Mouse (Mus musculus): ENCODE measurements around the gene Pde4b. TPM values are rescaled to one million over a fixed set of nuclear protein-coding genes. Genes with fewer than 3 reads are reported as not detected.

The Pde4b gene
- total and polyA plus RNA-seq, 2 experiments: 8.0 to 10.7 TPM

DNA sequence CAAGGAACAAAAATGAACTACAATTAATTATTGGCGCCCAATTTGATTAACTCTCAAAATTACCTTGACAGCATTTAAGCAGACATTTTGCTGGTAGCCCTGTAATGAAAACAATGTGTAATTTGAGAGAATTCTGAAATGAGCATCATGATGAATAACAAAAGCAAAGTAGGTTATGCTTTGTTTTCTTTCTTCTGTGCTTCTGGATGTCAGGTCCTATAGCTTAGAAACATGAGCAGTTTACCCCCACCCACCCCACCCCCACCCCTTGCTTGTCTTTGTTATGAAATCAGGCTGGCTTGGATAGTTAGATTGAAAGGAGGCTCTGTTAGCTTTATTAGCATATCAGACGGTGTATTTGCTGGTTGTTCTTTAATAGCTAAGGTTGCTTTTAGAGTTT lies 147.8 kb downstream of the Pde4b start:
- H3K36me3 ChIP-seq (ENCODE audit: control insufficient read depth, insufficient read depth, low read length): no peaks in the 10 kb centered on the region
- no peaks in the 10 kb centered on the region for H3K27me3 ChIP-seq (ENCODE audit: control insufficient read depth, insufficient read depth, low read length)
- H3K9ac ChIP-seq (ENCODE audit: low read depth, low read length): no peak overlapping the region
- no peaks in the 10 kb centered on the region for H3K79me2 ChIP-seq (ENCODE audit: control insufficient read depth, insufficient read depth, low read length)
- TF ChIP-seq CTCF (IDR thresholded peaks at IDR 0.05; ENCODE audit: low read depth, low read length) (no peak), POLR2A (IDR thresholded peaks at IDR 0.05; ENCODE audit: extremely low read depth, insufficient read depth, low read length) (no peak)
- 65% methylated on average over 2 of the region's 2 CpGs for WGBS
- no peak overlapping the region for H3K27ac ChIP-seq (replicated peaks; ENCODE audit: insufficient read depth, low read depth, low read length)
- H3K4me3 ChIP-seq (ENCODE audit: insufficient read depth, low read depth, low read length): no peak overlapping the region
- no peak for DNase-seq (ENCODE audit: extremely low read depth, low read depth, low spot score)
- no peaks in the 10 kb centered on the region for H3K4me1 ChIP-seq (ENCODE audit: control insufficient read depth, insufficient read depth, low read length)

DNA sequence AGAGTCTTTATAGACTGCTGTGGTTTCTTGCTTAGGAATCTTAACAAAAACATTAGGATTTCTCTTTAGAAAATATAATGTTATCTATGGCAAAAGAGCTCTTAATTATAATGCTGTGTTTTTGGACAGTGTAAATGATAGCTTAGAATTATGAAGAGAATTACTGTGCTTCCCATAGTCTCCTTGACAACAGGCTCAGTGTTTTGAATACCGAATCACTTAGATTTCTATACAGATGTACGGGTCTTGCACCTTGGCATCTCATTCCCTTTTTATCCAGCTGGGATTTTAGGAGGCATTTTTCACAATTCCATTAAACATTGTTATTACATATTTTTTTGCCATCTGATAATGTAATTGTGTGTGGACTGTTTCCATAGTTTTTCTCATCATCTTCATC lies 151.8 kb downstream of the Pde4b start:
- no peak for TF ChIP-seq CTCF (IDR thresholded peaks at IDR 0.05; ENCODE audit: low read depth, low read length)
- TF ChIP-seq POLR2A (IDR thresholded peaks at IDR 0.05; ENCODE audit: extremely low read depth, insufficient read depth, low read length): no peak
- H3K4me3 ChIP-seq (ENCODE audit: insufficient read depth, low read depth, low read length): no peak overlapping the region
- no peak for DNase-seq (ENCODE audit: extremely low read depth, low read depth, low spot score)
- 94% methylated on average over 2 of the region's 2 CpGs for WGBS
- H3K27me3 ChIP-seq (ENCODE audit: control insufficient read depth, insufficient read depth, low read length): no peaks in the 10 kb centered on the region
- H3K79me2 ChIP-seq (ENCODE audit: control insufficient read depth, insufficient read depth, low read length): no peaks in the 10 kb centered on the region
- no peaks in the 10 kb centered on the region for H3K36me3 ChIP-seq (ENCODE audit: control insufficient read depth, insufficient read depth, low read length)
- no peaks in the 10 kb centered on the region for H3K4me1 ChIP-seq (ENCODE audit: control insufficient read depth, insufficient read depth, low read length)
- H3K27ac ChIP-seq (replicated peaks; ENCODE audit: insufficient read depth, low read depth, low read length): no peak overlapping the region
- H3K9ac ChIP-seq (ENCODE audit: low read depth, low read length): no peak overlapping the region

DNA sequence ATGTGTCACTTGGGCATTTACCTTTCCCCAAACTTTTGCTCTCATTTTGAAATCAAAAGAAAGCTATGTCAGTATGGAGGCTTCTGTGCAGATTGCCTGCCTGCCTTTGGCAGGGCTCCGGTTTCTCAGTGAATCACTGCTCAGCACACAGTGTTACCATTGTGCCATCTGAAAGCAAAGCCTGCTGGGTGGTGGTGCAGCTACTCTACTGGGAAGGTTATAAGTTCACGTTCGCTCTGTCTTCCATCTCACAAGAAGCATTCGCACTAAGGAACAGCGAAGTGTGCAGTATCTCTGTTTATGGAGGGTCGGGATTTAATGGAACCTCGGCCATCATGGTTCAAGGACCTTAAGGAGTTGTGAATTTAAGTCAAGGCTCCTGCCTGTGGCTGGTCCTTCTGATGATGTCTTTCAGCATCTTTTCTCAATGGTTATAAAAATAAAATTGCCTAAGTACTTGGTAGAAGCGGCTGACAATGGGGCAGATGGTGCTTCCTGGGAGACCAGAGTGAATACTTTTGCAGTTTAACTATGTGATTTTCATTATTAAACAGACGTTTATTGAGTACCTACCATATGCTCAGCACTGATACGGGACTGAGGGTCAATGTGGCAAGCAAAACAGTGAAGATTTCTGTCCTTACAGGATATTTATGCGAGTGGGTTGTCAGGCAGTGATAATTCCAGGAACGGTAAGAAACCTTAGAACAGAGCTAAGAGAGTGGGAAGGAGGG lies 152.5 kb downstream of the Pde4b start:
- Histone ChIP-seq H3K79me2 (ENCODE audit: control insufficient read depth, insufficient read depth, low read length) (no peaks in the 10 kb centered on the region), H3K9ac (ENCODE audit: low read depth, low read length) (no peak overlapping the region), H3K4me3 (ENCODE audit: insufficient read depth, low read depth, low read length) (no peak overlapping the region), H3K36me3 (ENCODE audit: control insufficient read depth, insufficient read depth, low read length) (no peaks in the 10 kb centered on the region), H3K4me1 (ENCODE audit: control insufficient read depth, insufficient read depth, low read length) (no peaks in the 10 kb centered on the region), H3K27me3 (ENCODE audit: control insufficient read depth, insufficient read depth, low read length) (no peaks in the 10 kb centered on the region), H3K27ac (replicated peaks; ENCODE audit: insufficient read depth, low read depth, low read length) (no peak overlapping the region)
- 85% methylated on average over 12 of the region's 12 CpGs for WGBS
- TF ChIP-seq POLR2A (IDR thresholded peaks at IDR 0.05; ENCODE audit: extremely low read depth, insufficient read depth, low read length) (no peak), CTCF (IDR thresholded peaks at IDR 0.05; ENCODE audit: low read depth, low read length) (no peak)
- DNase-seq (ENCODE audit: extremely low read depth, low read depth, low spot score): no peak

DNA sequence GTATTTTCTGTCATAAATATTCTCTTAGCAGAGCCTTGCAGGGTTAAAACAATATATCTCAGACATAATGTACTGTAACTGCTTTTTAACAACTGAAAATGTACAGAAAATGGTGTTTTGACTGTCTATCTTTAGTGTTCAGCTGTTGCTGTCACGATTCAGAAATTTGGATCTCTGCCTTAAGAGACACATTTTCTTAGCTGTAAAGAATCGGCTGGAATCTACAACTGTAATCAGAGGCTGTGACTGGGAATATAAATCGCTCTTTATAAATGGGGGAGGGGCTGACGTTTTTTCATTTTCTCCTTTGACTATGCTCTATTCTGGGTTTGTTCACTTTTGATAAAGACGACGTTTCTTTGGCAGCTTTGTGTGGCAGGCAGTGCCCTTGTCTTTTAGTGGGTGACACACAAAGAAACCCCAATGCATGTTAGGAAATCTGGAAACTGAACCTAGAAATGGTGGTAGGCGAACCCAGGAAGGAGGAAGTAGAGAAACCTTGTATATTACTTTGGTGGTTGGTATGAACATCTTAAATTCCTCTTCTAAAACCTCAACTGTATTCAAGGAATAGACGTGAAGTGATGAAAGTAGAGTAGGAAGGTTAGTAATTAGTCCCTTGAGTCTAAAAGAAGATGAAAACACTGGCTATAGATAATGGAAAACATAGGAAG lies 153.5 kb downstream of the Pde4b start:
- DNase-seq (ENCODE audit: extremely low read depth, low read depth, low spot score): no peak
- Histone ChIP-seq H3K27me3 (ENCODE audit: control insufficient read depth, insufficient read depth, low read length) (no peaks in the 10 kb centered on the region), H3K9ac (ENCODE audit: low read depth, low read length) (no peak overlapping the region), H3K36me3 (ENCODE audit: control insufficient read depth, insufficient read depth, low read length) (no peaks in the 10 kb centered on the region), H3K4me3 (ENCODE audit: insufficient read depth, low read depth, low read length) (no peak overlapping the region), H3K27ac (replicated peaks; ENCODE audit: insufficient read depth, low read depth, low read length) (no peak overlapping the region), H3K79me2 (ENCODE audit: control insufficient read depth, insufficient read depth, low read length) (no peaks in the 10 kb centered on the region), H3K4me1 (ENCODE audit: control insufficient read depth, insufficient read depth, low read length) (no peaks in the 10 kb centered on the region)
- WGBS: 78% methylated on average over 8 of the region's 8 CpGs
- TF ChIP-seq CTCF (IDR thresholded peaks at IDR 0.05; ENCODE audit: low read depth, low read length) (no peak), POLR2A (IDR thresholded peaks at IDR 0.05; ENCODE audit: extremely low read depth, insufficient read depth, low read length) (no peak)

DNA sequence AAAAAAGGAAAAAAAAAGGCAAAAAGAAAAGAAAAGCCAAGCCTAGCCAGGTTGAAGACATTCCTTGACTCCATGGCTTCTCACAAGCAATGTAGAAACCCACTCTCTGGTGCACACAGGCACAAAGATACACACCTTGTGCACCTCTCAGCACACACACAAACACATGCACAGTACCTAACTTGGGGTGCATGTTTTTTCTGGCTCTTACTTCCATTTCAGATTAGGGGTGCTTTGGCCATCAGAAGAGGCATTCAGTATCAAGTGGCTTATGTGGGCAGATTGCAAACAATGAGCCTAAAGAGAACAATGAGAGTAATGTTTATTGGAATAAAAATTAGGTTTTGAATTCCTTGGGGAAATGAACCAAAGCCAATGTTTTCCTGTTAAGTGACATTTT lies 166.7 kb downstream of the Pde4b start:
- Histone ChIP-seq H3K79me2 (ENCODE audit: control insufficient read depth, insufficient read depth, low read length) (no peaks in the 10 kb centered on the region), H3K4me3 (ENCODE audit: insufficient read depth, low read depth, low read length) (no peak overlapping the region), H3K4me1 (ENCODE audit: control insufficient read depth, insufficient read depth, low read length) (no peaks in the 10 kb centered on the region), H3K27me3 (ENCODE audit: control insufficient read depth, insufficient read depth, low read length) (no peaks in the 10 kb centered on the region), H3K9ac (ENCODE audit: low read depth, low read length) (no peak overlapping the region), H3K36me3 (ENCODE audit: control insufficient read depth, insufficient read depth, low read length) (no peaks in the 10 kb centered on the region), H3K27ac (replicated peaks; ENCODE audit: insufficient read depth, low read depth, low read length) (no peak overlapping the region)
- TF ChIP-seq CTCF (IDR thresholded peaks at IDR 0.05; ENCODE audit: low read depth, low read length): no peak
- TF ChIP-seq POLR2A (IDR thresholded peaks at IDR 0.05; ENCODE audit: extremely low read depth, insufficient read depth, low read length): no peak
- no peak for DNase-seq (ENCODE audit: extremely low read depth, low read depth, low spot score)
